Mouse (Mus musculus): Measurements from ENCODE around the gene Ly6g5c.

The Ly6g5c gene

GRCm38 (mm10) chr17:35080710-35081109 is 27.4 kb upstream of the Ly6g5c start:
- peak; percentile 56 for DNase-seq (ENCODE audit: extremely low read depth, low read depth)

GRCm38 (mm10) chr17:35082841-35083576 is 25.1 kb upstream of the Ly6g5c start:
- no peak for DNase-seq (ENCODE audit: extremely low read depth, low read depth)

- no peak for DNase-seq (ENCODE audit: extremely low read depth, low read depth)
Observed at GRCm38 (mm10) chr17:35083929-35084497, 24.1 kb upstream of the Ly6g5c start.

- DNase-seq (ENCODE audit: extremely low read depth, low read depth): no peak
Observed at GRCm38 (mm10) chr17:35085208-35085865, 22.7 kb upstream of the Ly6g5c start, which contains the start of gene Ly6g6f. TSS of gene Ly6g6f (minus strand) at chr17:35085610.

GRCm38 (mm10) chr17:35088151-35088550 is 19.9 kb upstream of the Ly6g5c start:
- no peak for DNase-seq (ENCODE audit: extremely low read depth, low read depth)

GRCm38 (mm10) chr17:35088825-35089644 is 19.0 kb upstream of the Ly6g5c start, which contains the start of gene Abhd16a:
TSS of gene Abhd16a (plus strand) at chr17:35089263.
- DNase-seq (ENCODE audit: extremely low read depth, low read depth): peak; percentile 74

- no peak for DNase-seq (ENCODE audit: extremely low read depth, low read depth)
Observed at GRCm38 (mm10) chr17:35090166-35090932, 17.7 kb upstream of the Ly6g5c start.

- no peak for DNase-seq (ENCODE audit: extremely low read depth, low read depth)
Observed at GRCm38 (mm10) chr17:35092403-35093198, 15.5 kb upstream of the Ly6g5c start.

GRCm38 (mm10) chr17:35094475-35095365 is 13.4 kb upstream of the Ly6g5c start:
- DNase-seq (ENCODE audit: extremely low read depth, low read depth): no peak

- no peak for DNase-seq (ENCODE audit: extremely low read depth, low read depth)
Observed at GRCm38 (mm10) chr17:35096597-35096996, 11.5 kb upstream of the Ly6g5c start.

- DNase-seq (ENCODE audit: extremely low read depth, low read depth): no peak
Observed at GRCm38 (mm10) chr17:35097164-35097655, 10.9 kb upstream of the Ly6g5c start.

GRCm38 (mm10) chr17:35100196-35100765 is 7.8 kb upstream of the Ly6g5c start:
- no peak for DNase-seq (ENCODE audit: extremely low read depth, low read depth)

- no peak for DNase-seq (ENCODE audit: extremely low read depth, low read depth)
Observed at GRCm38 (mm10) chr17:35101161-35101560, 6.9 kb upstream of the Ly6g5c start.

GRCm38 (mm10) chr17:35102299-35102698 is 5.8 kb upstream of the Ly6g5c start:
- no peak for DNase-seq (ENCODE audit: extremely low read depth, low read depth)

- peak; percentile 93 for DNase-seq (ENCODE audit: extremely low read depth, low read depth)
Observed at GRCm38 (mm10) chr17:35103221-35103690, 4.8 kb upstream of the Ly6g5c start.

- no peak for DNase-seq (ENCODE audit: extremely low read depth, low read depth)
Observed at GRCm38 (mm10) chr17:35104079-35104478, 4.0 kb upstream of the Ly6g5c start.

GRCm38 (mm10) chr17:35104754-35105153 is 3.3 kb upstream of the Ly6g5c start:
- DNase-seq (ENCODE audit: extremely low read depth, low read depth): peak; percentile 79

- no peak for DNase-seq (ENCODE audit: extremely low read depth, low read depth)
Observed at GRCm38 (mm10) chr17:35105740-35106389, 2.2 kb upstream of the Ly6g5c start.

Measured in MEL-GATA-1-ER (cell line).